Mouse (Mus musculus) stomach, postnatal 0 days (tissue): Measurements from ENCODE around the gene Gpr155.

Experiments used
- CTCF ChIP-seq: IDR thresholded peaks from 2 replicates; pipeline ENCODE4 v1.5.1; 2016; ENCODE audit warnings: antibody characterized with exemption, low read depth, mild to moderate bottlenecking, moderate library complexity
- EP300 ChIP-seq: optimal IDR thresholded peaks from 2 replicates; pipeline ENCODE3; 2016; ENCODE audit warnings: antibody characterized with exemption

DNA sequence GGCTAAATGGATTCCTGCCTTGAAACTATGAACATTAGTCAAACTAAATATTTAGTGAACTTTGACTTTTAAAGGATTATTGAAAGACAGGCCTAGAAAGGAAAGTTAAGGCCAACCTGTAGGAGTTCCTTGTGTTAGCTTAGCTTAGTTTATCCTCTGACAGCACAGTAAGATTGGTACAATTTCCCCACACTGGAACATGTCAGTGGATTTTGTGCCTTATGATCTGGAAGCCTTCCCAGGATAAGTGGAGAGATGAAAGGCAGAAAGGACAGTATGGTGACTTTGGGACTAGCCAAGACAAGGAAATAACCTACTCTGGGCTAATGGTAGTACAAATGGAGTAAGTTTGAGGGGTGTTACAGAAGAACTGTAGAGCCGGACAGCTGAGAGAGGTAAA lies 1.4 kb upstream of the Gpr155 start:
- no peak for TF ChIP-seq CTCF
- no peak for TF ChIP-seq EP300
